Mouse (Mus musculus): Measurements from ENCODE around the gene Med26.

DNA sequence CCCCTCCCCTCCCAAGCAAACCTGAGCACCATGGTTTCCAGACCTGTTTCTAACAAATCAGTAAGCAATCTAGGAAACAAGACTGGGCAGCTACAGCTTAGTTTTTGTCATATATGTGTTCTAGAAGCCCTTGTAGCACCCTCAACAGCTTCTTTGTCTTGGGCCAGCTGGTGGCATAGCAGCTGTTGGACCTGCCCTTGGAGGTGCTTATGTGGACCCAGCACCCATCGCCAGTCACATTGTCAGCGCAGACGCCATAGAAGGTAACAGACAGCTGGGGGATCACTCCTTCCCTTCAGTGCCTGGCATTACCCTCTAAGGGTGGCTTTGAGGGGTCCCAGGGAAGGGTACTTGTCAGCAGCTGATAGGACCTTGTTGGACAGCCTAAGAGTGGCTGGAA, 90.3 kb downstream of the Med26 start:
- TF ChIP-seq CTCF (IDR thresholded peaks at IDR 0.05; ENCODE audit: extremely low read depth, insufficient read depth, insufficient read length, insufficient replicate concordance): no peak
- no peak for TF ChIP-seq POLR2A (IDR thresholded peaks at IDR 0.05; ENCODE audit: low read depth, low read length)

Measured in spleen, adult 2 months (tissue).